Mouse (Mus musculus) cerebellum, adult 2 months (tissue): ENCODE measurements at regions not wholly inside any gene's neighbourhood (a gene's known extent, or its start where the extent isn't known, plus 50 kb on each side); places are given as distances from the start of the nearest gene placed in this dataset.
A peak's percentile ranks its signal among the peaks of the same experiment; 100 is the strongest.

Experiments
- DNase-seq, 2 experiments: peaks; one replicate each; pipeline ENCODE4 v3.0.0; 2021
- H3K27ac ChIP-seq: fragments of 200-500 bp; 2 replicates; pipeline ENCODE4 v1.5.1; 2012; ENCODE audit warnings: low read length, control low read depth, inconsistent platforms; ENCODE audit not compliant: insufficient read depth
- H3K27me3 ChIP-seq: fragments of 200-500 bp; 2 replicates; pipeline ENCODE4 v1.6.1; 2012; ENCODE audit warnings: inconsistent platforms, mild to moderate bottlenecking, low read length, moderate library complexity; ENCODE audit not compliant: control insufficient read depth, insufficient read depth
- H3K4me1 ChIP-seq: fragments of 200-500 bp; 2 replicates; pipeline ENCODE4 v1.6.1; 2011; ENCODE audit warnings: low read length; ENCODE audit not compliant: control insufficient read depth, insufficient read depth
- H3K4me3 ChIP-seq: fragments of 200-500 bp; replicated peaks from 2 replicates; pipeline ENCODE3; 2011; ENCODE audit warnings: mild to moderate bottlenecking, low read depth, low read length, control low read depth; ENCODE audit not compliant: insufficient read depth
- CTCF ChIP-seq: fragments of 200-500 bp; IDR thresholded peaks from 2 replicates; pipeline ENCODE4 v1.5.1; 2011; ENCODE audit warnings: low read depth, mild to moderate bottlenecking, control low read depth, low read length, moderate library complexity, borderline replicate concordance; ENCODE audit not compliant: insufficient read depth
- POLR2A ChIP-seq: fragments of 200-500 bp; IDR thresholded peaks from 2 replicates; pipeline ENCODE4 v1.6.1; 2011; ENCODE audit warnings: low read length, control low read depth, borderline replicate concordance; ENCODE audit not compliant: insufficient read depth
- WGBS: fragments of 180-500 bp; shearing (Covaris S2); methylation state at CpG from one replicate; pipeline ENCODE4 v1.1.7; 2018; 5-methylcytosine and 5-hydroxymethylcytosine counted together

DNA sequence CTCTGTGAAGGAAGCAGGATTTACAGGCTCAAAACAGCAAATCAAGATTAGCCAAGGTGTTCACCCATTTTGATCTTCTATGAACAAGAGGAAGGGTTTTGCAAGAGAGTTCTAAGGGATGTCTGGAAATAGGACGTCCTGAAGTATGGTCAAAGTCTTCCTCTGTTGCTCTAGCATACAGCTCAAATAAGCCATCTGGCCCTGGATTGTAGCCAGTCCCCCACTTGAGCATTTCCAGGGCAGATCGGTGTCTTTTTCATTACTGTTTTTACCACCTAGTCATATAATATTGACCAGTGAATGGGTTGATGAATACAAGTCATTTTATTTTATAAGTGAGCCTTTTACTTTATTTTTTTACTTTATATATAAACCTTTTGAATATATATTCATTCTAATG lies 113.9 kb downstream of the Rap2a start:
- peak in 1 of 2 experiments; percentile 2 for DNase-seq
- TF ChIP-seq POLR2A (no peak), CTCF (no peak)
- H3K4me3 ChIP-seq = no peak overlapping the region
- H3K27me3 ChIP-seq = no peaks in the 10 kb centered on the region
- 13% methylated on average over 2 of the region's 2 CpGs for WGBS
- H3K4me1 ChIP-seq = no peaks in the 10 kb centered on the region
- H3K27ac ChIP-seq = no peak overlapping the region

DNA sequence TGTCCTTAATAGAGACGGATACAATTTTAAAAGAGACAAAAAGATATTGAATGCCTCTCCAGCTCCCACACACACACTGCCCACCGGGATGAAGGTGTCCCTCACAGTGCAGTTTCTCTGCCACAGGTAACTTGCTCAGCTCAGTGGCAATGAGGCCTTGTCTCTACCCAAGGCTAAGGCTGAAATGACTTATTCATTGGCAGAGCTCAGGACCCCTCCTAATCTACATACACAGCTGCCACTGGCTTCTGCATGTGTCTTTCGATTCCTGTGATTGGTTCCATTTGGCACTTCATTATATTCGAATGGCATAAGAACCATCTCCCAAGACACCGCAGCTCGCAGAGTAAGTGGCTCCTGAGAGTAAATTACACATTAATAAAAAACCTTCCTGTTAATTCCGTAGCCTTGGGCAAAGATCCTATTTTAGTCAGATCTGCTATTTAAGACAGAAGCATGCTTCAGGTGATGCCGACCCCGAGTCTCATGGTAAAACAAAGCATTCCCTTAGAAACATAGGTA lies 122.2 kb downstream of the Rap2a start:
- H3K27ac ChIP-seq = no peak overlapping the region
- no peaks in the 10 kb centered on the region for H3K4me1 ChIP-seq
- no peak overlapping the region for H3K4me3 ChIP-seq
- no peak for DNase-seq
- TF ChIP-seq POLR2A (no peak), CTCF (no peak)
- H3K27me3 ChIP-seq = no peaks in the 10 kb centered on the region
- WGBS = 87% methylated on average over 9 of the region's 9 CpGs

DNA sequence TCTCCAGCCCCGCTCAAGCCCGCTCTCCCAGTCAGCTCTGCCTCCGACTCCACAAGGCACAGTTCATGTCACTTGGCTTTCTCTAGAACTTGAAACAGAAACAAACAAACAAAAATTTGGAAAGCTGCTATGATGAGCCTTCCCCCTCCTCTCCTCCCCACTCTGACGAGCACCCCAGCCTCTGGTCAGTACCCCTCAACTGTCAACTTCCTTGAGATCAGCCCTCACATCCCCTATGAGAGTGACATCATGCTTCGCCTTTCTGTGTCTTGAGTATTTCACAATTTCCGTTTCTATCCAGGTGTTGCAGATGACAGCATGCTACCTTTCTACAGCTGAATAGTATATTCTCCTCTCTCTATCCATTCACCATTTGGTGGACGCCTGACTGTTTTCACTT lies 123.3 kb downstream of the Rap2a start:
- no peak overlapping the region for H3K4me3 ChIP-seq
- TF ChIP-seq CTCF = no peak
- no peak for TF ChIP-seq POLR2A

DNA sequence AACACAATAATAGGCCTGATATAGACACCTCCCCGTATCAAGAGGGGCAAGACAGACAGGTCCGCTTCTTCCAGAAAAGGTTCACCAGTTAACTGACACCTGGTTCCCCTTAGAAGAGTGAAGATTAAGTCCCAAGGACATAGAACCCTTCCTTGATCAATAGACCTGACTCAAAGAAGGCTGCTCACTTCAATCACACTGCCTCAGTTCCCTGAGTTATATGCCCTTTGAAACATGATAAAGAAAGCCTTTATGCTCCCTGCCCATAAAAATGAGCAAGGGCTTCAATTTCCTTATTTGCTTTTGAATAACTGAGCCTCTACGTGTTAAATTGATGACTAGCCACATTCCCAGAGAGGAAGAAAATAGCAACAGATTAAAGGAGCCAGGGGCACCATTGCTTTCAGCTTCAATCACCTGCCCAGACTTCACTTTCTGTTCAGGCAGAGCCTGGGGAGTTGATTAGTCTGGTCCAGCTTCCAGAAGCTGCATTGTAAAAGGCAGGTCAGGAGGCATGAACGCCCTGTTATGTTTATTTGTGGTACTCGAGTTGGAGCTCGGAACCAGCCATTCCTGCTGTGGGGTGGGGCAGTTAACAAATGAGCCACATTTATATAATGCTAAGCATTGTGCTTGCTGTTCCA lies 125.7 kb downstream of the Rap2a start:
- WGBS = 76% methylated on average over 6 of the region's 6 CpGs
- no peak for DNase-seq
- H3K4me1 ChIP-seq = no peaks in the 10 kb centered on the region
- TF ChIP-seq CTCF = no peak
- TF ChIP-seq POLR2A = no peak
- no peak overlapping the region for H3K4me3 ChIP-seq
- H3K27me3 ChIP-seq = no peaks in the 10 kb centered on the region
- no peak overlapping the region for H3K27ac ChIP-seq

More for the DNA sequence above, 123.3 kb downstream of the Rap2a start:
- no peak for DNase-seq
- 91% methylated on average over 7 of the region's 7 CpGs for WGBS
- H3K4me1 ChIP-seq = no peaks in the 10 kb centered on the region
- no peaks in the 10 kb centered on the region for H3K27me3 ChIP-seq
- H3K27ac ChIP-seq = no peak overlapping the region

DNA sequence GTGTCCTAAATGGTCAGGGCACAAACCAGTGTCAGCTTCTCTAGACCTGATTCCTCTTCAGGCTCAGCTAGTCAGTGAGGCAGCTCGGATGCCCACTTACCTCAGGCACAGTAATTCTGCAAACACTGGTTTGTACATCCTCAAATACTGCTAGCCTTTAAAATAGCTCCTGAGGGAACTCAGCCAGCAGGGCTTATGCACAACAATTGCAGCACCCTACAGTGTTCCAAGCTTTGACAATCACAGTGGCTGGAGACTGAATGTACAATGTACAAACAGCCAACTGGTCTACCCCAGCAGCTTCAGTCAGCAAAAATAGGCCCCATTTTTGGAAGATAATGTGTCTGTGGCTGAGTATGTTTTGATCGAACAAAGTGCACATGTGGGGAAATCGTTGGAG lies 129.6 kb downstream of the Rap2a start:
- H3K27ac ChIP-seq = no peak overlapping the region
- H3K27me3 ChIP-seq = no peaks in the 10 kb centered on the region
- H3K4me1 ChIP-seq = no peaks in the 10 kb centered on the region
- no peak for DNase-seq
- TF ChIP-seq POLR2A = no peak
- TF ChIP-seq CTCF = no peak
- no peak overlapping the region for H3K4me3 ChIP-seq
- 92% methylated on average over 3 of the region's 3 CpGs for WGBS

DNA sequence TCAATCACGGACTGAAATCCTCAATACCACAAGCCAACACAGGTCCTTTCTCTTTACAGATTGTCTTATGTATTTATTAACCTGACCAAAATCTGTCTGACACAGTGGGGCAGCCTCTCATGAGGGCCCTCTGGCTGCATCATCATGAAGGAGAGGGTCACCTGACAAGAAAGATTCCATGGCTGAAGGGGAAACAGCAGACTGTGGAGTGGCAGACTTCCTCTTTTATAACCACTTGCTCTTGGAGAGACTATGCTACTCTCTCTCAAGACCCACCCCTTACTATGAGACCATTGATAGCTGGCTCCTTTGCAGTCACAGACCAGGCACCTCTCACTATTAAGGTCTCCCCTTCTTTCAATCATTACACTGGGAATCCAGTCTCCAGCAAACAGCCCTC lies 133.1 kb downstream of the Rap2a start:
- Histone ChIP-seq H3K27me3 (no peaks in the 10 kb centered on the region), H3K27ac (no peak overlapping the region), H3K4me1 (no peaks in the 10 kb centered on the region), H3K4me3 (no peak overlapping the region)
- DNase-seq = no peak
- TF ChIP-seq POLR2A = no peak
- no peak for TF ChIP-seq CTCF
- WGBS = 97% methylated on average over 1 of the region's 1 CpGs

DNA sequence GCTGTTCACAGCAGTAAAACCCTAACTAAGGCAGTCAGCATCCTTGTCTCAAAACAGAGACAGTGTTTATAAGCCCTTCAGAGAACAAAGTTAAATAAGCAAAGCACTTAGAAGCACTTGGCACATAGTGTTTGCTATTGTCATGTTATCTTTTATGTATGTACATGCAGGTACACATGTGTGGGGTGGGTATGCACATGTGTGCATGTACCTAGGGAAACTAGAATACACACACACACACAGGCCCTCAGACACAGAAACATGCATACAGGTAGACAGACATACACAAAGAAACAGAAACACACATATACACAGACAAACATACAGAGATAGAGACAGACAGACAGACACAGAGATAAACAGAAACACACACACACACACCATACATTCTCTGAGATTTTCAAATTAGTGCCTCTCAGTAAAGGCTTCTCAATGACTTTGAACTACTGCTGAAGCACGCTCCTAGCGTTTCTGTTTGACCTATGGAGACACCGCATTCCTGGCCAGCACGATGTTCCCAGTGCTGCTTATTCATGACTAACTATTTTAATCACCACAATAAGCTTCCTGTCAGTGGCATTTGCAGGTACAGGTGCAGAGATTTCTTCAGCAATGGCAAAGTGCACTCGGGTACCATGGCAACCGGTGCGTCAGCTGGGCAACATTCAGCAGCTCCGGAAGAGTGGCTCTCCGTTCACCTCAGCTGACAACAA lies 148.1 kb downstream of the Rap2a start:
- Histone ChIP-seq H3K4me3 (no peak overlapping the region), H3K27me3 (no peaks in the 10 kb centered on the region), H3K4me1 (no peaks in the 10 kb centered on the region), H3K27ac (no peak overlapping the region)
- no peak for TF ChIP-seq POLR2A
- TF ChIP-seq CTCF = no peak
- no peak for DNase-seq
- 65% methylated on average over 9 of the region's 9 CpGs for WGBS

DNA sequence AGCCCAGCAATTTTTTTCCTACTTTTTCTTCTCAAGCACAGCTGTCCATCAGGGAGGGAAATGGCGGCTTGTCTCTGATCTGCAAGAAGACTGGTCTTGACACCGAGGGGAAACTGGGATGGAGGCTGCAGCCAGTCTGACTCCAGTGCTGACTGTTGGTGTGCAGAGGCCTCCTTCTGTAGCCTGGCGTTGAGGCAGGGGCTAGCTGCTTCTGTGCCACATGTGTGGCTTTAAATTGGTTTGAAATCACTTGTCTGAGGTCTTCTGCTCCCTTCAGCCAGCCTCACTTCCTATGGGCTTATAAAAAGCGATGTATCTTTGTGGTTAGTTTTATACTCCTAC lies 148.7 kb downstream of the Rap2a start:
- no peak for DNase-seq
- no peak overlapping the region for H3K27ac ChIP-seq
- H3K4me1 ChIP-seq = no peaks in the 10 kb centered on the region
- TF ChIP-seq POLR2A = no peak
- TF ChIP-seq CTCF = no peak
- H3K27me3 ChIP-seq = no peaks in the 10 kb centered on the region
- 60% methylated on average over 4 of the region's 4 CpGs for WGBS
- no peak overlapping the region for H3K4me3 ChIP-seq
